Mouse (Mus musculus): ENCODE data around the gene Rbm3. TPM values are rescaled to one million over a fixed set of nuclear protein-coding genes. Genes with fewer than 3 reads are reported as not detected.

The Rbm3 gene
- polyA plus RNA-seq, 1 experiment from 2014 or later = 421 TPM

DNA sequence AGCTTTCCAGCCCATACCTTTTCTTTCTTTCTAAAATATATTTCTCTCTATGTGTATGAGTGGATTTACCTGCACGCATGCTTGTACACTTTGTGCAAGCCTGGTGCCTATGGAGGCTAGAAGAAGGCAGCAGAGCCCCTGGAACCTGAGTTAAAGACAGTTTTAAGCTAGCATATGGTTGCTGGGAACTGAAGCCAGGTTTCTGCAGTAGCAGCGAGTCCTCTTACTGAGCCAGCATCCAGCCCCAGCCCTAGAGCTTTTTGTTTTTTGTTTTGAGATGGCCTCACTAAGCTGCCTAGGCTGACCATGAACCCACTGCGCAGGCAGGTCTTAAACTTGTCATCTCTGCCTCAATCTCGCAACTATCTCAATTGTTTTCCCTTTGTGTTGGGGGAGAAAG is 18.8 kb upstream of the Rbm3 start:
- H3K4me2 ChIP-seq = no peak overlapping the region
- H3K9ac ChIP-seq = no peak overlapping the region
- no peak overlapping the region for H3K4me3 ChIP-seq (replicated peaks)
- H3K9me3 ChIP-seq = no peaks in the 10 kb centered on the region
- no peak for ATAC-seq (ENCODE audit: insufficient read depth, low FRiP score, low read depth)
- H3K27ac ChIP-seq = no peak overlapping the region
- no peaks in the 10 kb centered on the region for H3K4me1 ChIP-seq
- H3K27me3 ChIP-seq (replicated peaks) = no peaks in the 10 kb centered on the region
- H3K36me3 ChIP-seq = no peaks in the 10 kb centered on the region
- WGBS = 89% methylated on average over 4 of the region's 4 CpGs

DNA sequence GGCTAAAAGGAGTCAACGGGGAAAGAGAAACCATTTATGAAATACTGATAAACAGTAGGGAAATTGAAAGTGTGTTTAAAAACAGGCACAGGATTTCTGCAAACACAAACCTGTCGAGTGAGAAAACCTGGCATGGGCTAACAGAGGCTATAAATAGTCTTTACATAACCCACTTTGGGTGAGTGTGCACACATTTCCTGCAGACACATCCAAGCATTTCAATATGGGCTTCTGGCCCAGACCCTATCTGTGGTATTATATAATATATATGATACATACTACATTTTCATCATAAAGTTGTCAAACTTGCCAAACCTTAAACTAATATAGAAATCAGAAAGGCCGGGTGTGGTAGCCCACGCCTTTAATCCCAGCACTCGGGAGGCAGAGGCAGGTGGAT is 17.4 kb upstream of the Rbm3 start:
- WGBS = 69% methylated on average over 5 of the region's 5 CpGs

DNA sequence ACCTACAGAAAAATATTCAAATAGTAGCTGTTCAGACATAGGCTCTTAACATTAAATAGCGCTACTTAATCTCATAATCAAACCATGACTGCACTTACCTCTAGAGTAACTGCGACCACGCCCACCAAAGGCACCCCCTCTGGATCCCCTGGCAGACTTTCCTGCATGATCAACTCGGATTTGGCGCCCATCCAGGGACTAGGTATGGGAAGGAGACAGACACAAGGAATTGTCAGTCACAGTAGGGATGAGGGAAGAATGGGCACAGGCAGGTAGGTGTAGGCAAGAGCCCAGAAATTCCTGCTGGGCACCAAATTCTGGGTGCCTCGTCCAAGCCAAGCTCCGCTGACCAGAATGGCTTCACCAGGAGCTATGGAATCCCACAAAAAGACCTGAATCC is 1.9 kb downstream of the Rbm3 start:
- H3K4me1 ChIP-seq = 0 out of 2 replicates have a peak, but pooled peaks cover 6% of the 10 kb centered on the region
- H3K4me3 ChIP-seq (replicated peaks) = peak overlapping the region; percentile 60
- H3K9ac ChIP-seq = no peak overlapping the region
- no peaks in the 10 kb centered on the region for H3K27me3 ChIP-seq (replicated peaks)
- H3K36me3 ChIP-seq = peaks cover 3% of the 10 kb centered on the region; the same call in 1 of the 2 replicates
- no peaks in the 10 kb centered on the region for H3K9me3 ChIP-seq
- ATAC-seq (ENCODE audit: insufficient read depth, low FRiP score, low read depth) = no peak
- H3K4me2 ChIP-seq = peak overlapping the region; percentile 65
- no peak overlapping the region for H3K27ac ChIP-seq
- WGBS = 70% methylated on average over 7 of the region's 7 CpGs

More for the DNA sequence above, 17.4 kb upstream of the Rbm3 start:
- Histone ChIP-seq H3K9me3 (no peaks in the 10 kb centered on the region), H3K27ac (no peak overlapping the region), H3K4me1 (no peaks in the 10 kb centered on the region), H3K4me2 (no peak overlapping the region), H3K27me3 (replicated peaks) (no peaks in the 10 kb centered on the region), H3K4me3 (replicated peaks) (no peak overlapping the region), H3K36me3 (no peaks in the 10 kb centered on the region), H3K9ac (no peak overlapping the region)
- 0 out of 2 replicates have a peak, but pooled peaks have one; percentile 22 for ATAC-seq (ENCODE audit: insufficient read depth, low FRiP score, low read depth)

DNA sequence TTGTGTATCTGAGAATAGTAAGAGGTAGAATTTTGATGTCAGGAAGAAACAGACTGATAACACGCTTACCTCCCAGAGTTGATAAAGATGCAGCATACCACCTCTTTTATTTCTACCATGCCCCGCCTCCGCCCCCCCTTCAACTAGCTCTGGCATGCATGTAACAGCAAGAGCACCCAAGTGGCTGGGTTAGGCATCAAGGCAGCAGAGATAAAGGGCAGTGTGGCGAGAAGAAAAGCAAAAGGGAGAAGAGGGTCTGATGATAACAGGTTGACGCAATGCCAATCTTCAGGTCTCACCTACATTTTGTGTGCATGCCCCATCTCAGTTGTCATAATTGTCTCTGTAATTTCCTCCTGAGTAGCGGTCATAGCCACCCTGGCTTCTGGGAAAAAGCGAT is 2.7 kb downstream of the Rbm3 start:
- H3K27me3 ChIP-seq (replicated peaks) = no peaks in the 10 kb centered on the region
- no peak for ATAC-seq (ENCODE audit: insufficient read depth, low FRiP score, low read depth)
- peaks cover 3% of the 10 kb centered on the region; the same call in 1 of the 2 replicates for H3K36me3 ChIP-seq
- H3K4me1 ChIP-seq = 0 out of 2 replicates have a peak, but pooled peaks cover 6% of the 10 kb centered on the region
- 79% methylated on average over 7 of the region's 7 CpGs for WGBS
- H3K27ac ChIP-seq = no peak overlapping the region
- H3K4me2 ChIP-seq = no peak overlapping the region
- no peak overlapping the region for H3K9ac ChIP-seq
- H3K4me3 ChIP-seq (replicated peaks) = no peak overlapping the region
- no peaks in the 10 kb centered on the region for H3K9me3 ChIP-seq

DNA sequence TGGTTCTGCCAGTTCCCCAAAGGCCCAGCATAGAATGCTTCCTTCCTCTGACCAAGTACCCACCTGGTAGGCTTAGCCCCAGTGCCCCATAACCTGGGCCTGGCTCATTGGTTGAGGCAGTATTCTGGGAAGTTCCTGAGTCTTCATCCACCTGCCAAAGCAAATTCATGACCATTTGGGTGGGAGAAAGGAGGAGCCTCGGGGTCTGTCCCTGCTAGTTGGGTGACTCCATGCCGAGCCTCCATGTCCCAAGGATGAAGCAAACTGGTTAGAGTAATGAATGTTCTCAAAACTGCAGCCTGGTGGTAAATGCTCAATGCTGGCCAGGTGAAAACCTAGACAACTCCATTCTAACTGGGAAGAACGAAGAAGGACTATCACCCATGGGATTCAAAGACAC is 4.6 kb downstream of the Rbm3 start:
- no peak overlapping the region for H3K4me3 ChIP-seq (replicated peaks)
- H3K9me3 ChIP-seq = no peaks in the 10 kb centered on the region
- 0 out of 2 replicates have a peak, but pooled peaks cover 6% of the 10 kb centered on the region for H3K4me1 ChIP-seq
- no peak overlapping the region for H3K4me2 ChIP-seq
- H3K27me3 ChIP-seq (replicated peaks) = no peaks in the 10 kb centered on the region
- H3K36me3 ChIP-seq = peaks cover 3% of the 10 kb centered on the region; the same call in 1 of the 2 replicates
- H3K27ac ChIP-seq = no peak overlapping the region
- no peak for ATAC-seq (ENCODE audit: insufficient read depth, low FRiP score, low read depth)
- 73% methylated on average over 3 of the region's 3 CpGs for WGBS
- H3K9ac ChIP-seq = no peak overlapping the region

DNA sequence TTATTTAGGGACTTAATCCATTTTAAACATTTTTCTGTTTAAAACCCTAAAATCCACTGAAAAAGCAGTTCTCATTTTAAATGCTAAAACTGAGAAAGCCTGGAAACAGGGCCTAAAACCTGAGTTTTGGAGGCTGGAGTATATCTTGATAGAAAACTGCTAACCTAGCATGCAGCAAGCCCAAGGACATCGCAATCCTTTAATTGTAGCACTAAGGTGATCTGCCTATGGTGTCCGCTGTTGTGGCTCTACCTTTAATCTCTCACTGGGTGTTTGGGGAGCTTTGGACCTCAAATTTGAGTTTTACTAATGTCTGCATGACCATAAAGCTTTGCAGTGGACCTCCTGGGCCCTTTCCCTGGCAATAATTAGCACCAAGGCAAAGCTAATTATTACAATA is 5.2 kb downstream of the Rbm3 start:
- H3K9ac ChIP-seq = no peak overlapping the region
- peaks cover 3% of the 10 kb centered on the region; the same call in 1 of the 2 replicates for H3K36me3 ChIP-seq

DNA sequence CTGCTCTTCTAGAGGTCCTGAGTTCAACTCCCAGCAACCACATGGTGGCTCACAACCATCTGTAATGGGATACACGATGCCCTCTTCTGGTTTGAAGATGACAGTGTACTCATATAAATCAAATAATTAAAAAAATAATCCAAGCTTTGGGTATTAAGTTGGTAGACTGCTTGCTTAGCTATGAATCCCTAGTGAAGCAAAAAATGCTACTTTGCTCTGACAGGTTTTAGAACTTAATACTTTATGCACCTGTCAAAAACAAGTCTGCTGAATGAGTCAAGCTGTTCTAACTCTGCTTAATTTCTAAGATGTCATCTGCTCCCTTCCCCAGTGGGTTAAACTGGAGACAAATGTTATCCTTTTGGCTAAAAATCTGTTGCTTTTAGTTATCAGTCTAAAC is 6.2 kb downstream of the Rbm3 start:
- 0 out of 2 replicates have a peak, but pooled peaks cover 6% of the 10 kb centered on the region for H3K4me1 ChIP-seq
- 39% methylated on average over 1 of the region's 1 CpGs for WGBS
- no peak overlapping the region for H3K4me2 ChIP-seq
- no peak for ATAC-seq (ENCODE audit: insufficient read depth, low FRiP score, low read depth)
- H3K27me3 ChIP-seq (replicated peaks) = no peaks in the 10 kb centered on the region
- H3K9me3 ChIP-seq = no peaks in the 10 kb centered on the region
- no peak overlapping the region for H3K4me3 ChIP-seq (replicated peaks)
- H3K27ac ChIP-seq = no peak overlapping the region
- peaks cover 3% of the 10 kb centered on the region; the same call in 1 of the 2 replicates for H3K36me3 ChIP-seq
- no peak overlapping the region for H3K9ac ChIP-seq

More for the DNA sequence above, 5.2 kb downstream of the Rbm3 start:
- no peaks in the 10 kb centered on the region for H3K27me3 ChIP-seq (replicated peaks)
- no peak for ATAC-seq (ENCODE audit: insufficient read depth, low FRiP score, low read depth)
- H3K27ac ChIP-seq = no peak overlapping the region
- no peak overlapping the region for H3K4me3 ChIP-seq (replicated peaks)
- no peaks in the 10 kb centered on the region for H3K9me3 ChIP-seq
- 0 out of 2 replicates have a peak, but pooled peaks cover 6% of the 10 kb centered on the region for H3K4me1 ChIP-seq
- H3K4me2 ChIP-seq = no peak overlapping the region
- 96% methylated on average over 2 of the region's 2 CpGs for WGBS

DNA sequence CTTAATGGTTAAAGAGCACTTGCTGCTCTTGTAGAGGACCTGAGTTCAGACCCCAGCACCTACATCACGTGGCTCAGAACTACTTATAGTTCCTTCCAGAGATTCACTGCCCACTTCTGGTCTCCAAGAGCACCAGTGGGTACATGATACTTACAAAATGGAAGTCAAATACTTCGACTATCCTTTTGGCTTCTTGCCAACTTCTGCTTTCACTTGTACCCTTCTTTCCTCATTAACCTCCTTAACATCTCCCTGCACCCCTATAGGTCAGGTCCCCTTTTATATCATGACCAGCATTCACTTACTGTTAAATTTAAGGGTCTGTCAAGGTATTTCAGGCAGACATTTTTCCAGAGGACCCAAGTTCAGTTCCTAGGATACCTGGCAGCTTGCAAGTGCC is 9.8 kb downstream of the Rbm3 start:
- no peaks in the 10 kb centered on the region for H3K27me3 ChIP-seq (replicated peaks)
- WGBS = 35% methylated on average over 2 of the region's 2 CpGs
- H3K36me3 ChIP-seq = peaks cover 1% of the 10 kb centered on the region; the same call in 1 of the 2 replicates
- no peak overlapping the region for H3K27ac ChIP-seq
- no peak overlapping the region for H3K4me3 ChIP-seq (replicated peaks)
- no peak overlapping the region for H3K4me2 ChIP-seq
- no peak for ATAC-seq (ENCODE audit: insufficient read depth, low FRiP score, low read depth)
- no peak overlapping the region for H3K9ac ChIP-seq
- no peaks in the 10 kb centered on the region for H3K9me3 ChIP-seq
- no peaks in the 10 kb centered on the region for H3K4me1 ChIP-seq

DNA sequence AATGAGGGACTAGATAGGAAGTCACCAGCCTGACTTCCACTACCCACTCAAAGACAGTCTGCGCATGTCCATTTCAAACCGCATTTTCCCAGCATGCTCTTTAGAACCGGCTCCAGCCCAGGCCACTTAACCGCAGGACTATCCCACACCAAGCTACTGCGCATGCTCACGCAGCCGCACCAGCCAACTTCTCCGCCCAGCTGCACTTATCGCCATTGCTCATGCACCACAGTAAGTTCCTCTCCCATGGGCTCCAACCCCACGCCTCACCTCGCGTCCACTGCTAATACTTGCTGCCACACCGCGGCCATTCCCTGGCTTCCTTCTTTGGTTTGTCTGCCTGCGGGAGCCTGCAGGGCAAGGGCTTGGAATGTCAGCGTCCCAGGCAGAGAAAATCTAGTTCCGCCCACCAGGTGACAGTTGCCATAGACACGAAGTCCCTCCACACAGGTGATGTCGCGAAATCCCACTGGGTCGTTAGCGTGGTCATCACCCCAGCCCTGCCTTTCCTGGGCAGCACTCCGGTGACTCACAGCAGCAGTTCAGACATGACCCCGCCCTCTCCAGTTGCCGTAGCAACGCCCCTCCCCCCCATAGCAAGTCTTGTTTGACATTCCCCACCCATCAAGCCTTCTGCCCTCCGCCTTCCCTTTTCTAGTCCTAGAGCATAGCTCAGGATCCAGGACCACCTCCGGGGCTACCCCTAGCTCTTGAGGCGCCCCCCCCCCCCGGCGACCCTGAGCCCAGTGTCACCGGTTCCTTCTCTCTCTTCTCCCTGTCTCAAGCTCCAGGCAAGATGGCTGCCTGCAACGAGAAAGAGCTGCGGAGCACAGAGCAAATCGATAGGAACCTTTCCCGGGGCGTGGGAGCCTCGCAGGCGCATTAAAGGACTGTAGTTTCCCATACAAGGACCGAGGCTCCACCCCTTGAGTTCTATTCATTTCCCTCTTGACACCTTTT is 13.4 kb downstream of the Rbm3 start, which contains the start of gene Wdr13:
Gene Wdr13, minus strand, starts transcription at position 876 of the 960 bp plus-strand sequence.
- H3K36me3 ChIP-seq = peaks cover 3% of the 10 kb centered on the region; the same call in 1 of the 2 replicates
- peak; percentile 88 for ATAC-seq (ENCODE audit: insufficient read depth, low FRiP score, low read depth)
- no peaks in the 10 kb centered on the region for H3K27me3 ChIP-seq (replicated peaks)
- H3K9ac ChIP-seq = no peak within 1 kb of the TSS; the same call in 1 of the 2 replicates
- peak within 1 kb of the TSS; percentile 96 for H3K27ac ChIP-seq
- no peaks in the 10 kb centered on the region for H3K9me3 ChIP-seq
- 20% methylated on average over 39 of the region's 40 CpGs for WGBS
- no peaks in the 10 kb centered on the region for H3K4me1 ChIP-seq
- peak within 1 kb of the TSS; percentile 52 for H3K4me3 ChIP-seq (replicated peaks)
- H3K4me2 ChIP-seq = peak within 1 kb of the TSS; percentile 52

DNA sequence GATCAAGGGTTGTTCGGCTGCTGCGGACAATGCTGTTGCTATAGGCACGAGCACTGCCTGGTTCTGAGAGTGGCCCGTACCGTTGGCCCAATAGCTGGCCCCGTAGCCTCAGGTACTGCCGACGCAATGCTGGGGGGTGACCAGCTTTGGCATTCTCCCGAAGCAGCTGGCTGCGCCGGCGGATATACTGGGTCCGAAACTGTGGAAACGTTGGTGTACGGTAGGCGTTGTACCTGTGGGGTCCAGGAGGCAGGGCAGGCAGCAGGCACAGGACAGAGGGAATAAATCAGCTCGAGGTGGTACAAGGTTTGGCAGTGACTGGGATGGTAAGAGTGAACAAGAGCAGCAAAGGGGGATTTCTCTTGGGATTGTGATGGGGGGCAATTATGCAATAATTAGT is 14.3 kb downstream of the Rbm3 start:
- H3K4me2 ChIP-seq = peak overlapping the region; percentile 52
- H3K9ac ChIP-seq = no peak overlapping the region
- peaks cover 3% of the 10 kb centered on the region; the same call in 1 of the 2 replicates for H3K36me3 ChIP-seq
- H3K27ac ChIP-seq = no peak overlapping the region
- no peak for ATAC-seq (ENCODE audit: insufficient read depth, low FRiP score, low read depth)
- H3K4me3 ChIP-seq (replicated peaks) = peak overlapping the region; percentile 52
- no peaks in the 10 kb centered on the region for H3K4me1 ChIP-seq
- 90% methylated on average over 17 of the region's 17 CpGs for WGBS
- H3K27me3 ChIP-seq (replicated peaks) = no peaks in the 10 kb centered on the region
- no peaks in the 10 kb centered on the region for H3K9me3 ChIP-seq

DNA sequence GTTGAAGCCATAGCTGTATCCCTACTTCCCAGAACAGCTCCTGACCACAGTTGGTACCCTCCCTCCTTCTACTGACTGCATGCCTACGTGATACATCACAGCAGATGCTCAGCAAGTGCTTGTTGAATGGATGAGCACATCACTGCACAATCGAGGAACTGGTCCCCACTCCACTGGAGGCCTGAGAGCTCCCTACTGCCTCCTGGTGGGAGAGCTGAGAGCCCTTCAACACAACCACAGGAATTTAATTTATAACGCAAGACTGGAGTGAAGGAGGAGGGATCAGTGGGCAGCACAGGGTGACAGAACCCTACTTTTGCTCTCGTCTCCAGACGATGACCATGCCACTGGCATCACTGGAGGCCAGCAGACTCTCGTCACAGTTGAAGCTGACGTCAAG is 20.4 kb downstream of the Rbm3 start:
- no peak overlapping the region for H3K9ac ChIP-seq
- H3K36me3 ChIP-seq = peaks cover 8% of the 10 kb centered on the region; the same call in 1 of the 2 replicates
- no peaks in the 10 kb centered on the region for H3K4me1 ChIP-seq
- H3K4me2 ChIP-seq = no peak overlapping the region
- H3K9me3 ChIP-seq = no peaks in the 10 kb centered on the region
- WGBS = 75% methylated on average over 7 of the region's 7 CpGs
- ATAC-seq (ENCODE audit: insufficient read depth, low FRiP score, low read depth) = no peak
- no peaks in the 10 kb centered on the region for H3K27me3 ChIP-seq (replicated peaks)
- no peak overlapping the region for H3K27ac ChIP-seq
- no peak overlapping the region for H3K4me3 ChIP-seq (replicated peaks)
